Mouse (Mus musculus): ENCODE measurements at regions not wholly inside any gene's neighbourhood (a gene's known extent, or its start where the extent isn't known, plus 50 kb on each side); places are given as distances from the start of the nearest gene placed in this dataset.

- intact Hi-C loops (cut with DNase I), result no loop called here
- Histone ChIP-seq H3K27ac (no peak overlapping the region), H3K4me1 (ENCODE audit: control insufficient read depth, insufficient read depth, low read length) (no peaks in the 10 kb centered on the region), H3K27me3 (ENCODE audit: control insufficient read depth, insufficient read depth, low read length) (no peaks in the 10 kb centered on the region), H3K36me3 (ENCODE audit: control insufficient read depth, insufficient read depth, low read length) (no peaks in the 10 kb centered on the region), H3K4me3 (no peak overlapping the region), H3K9ac (ENCODE audit: low read depth, low read length) (no peak overlapping the region), H3K79me2 (replicated peaks; ENCODE audit: control insufficient read depth, insufficient read depth, low read length) (no peaks in the 10 kb centered on the region)
- 90% methylated on average over 3 of the region's 3 CpGs for WGBS
- DNase-seq, result no peak
- TF ChIP-seq POLR2A (IDR thresholded peaks at IDR 0.05; ENCODE audit: insufficient read depth, low read depth, low read length), result no peak
- TF ChIP-seq CTCF (IDR thresholded peaks at IDR 0.05), result no peak
Measured at GRCm38 (mm10) chr10:23450647-23450979, 100.0 kb upstream of the Eya4 start.

- 70% methylated on average over 19 of the region's 19 CpGs for WGBS
Measured at GRCm38 (mm10) chr10:23449860-23450646, 99.5 kb upstream of the Eya4 start.

GRCm38 (mm10) chr10:23448976-23449859 lies 98.6 kb upstream of the Eya4 start:
- WGBS, result 82% methylated on average over 16 of the region's 16 CpGs
- H3K27me3 ChIP-seq (ENCODE audit: control insufficient read depth, insufficient read depth, low read length), result no peaks in the 10 kb centered on the region
- H3K36me3 ChIP-seq (ENCODE audit: control insufficient read depth, insufficient read depth, low read length), result no peaks in the 10 kb centered on the region
- H3K4me1 ChIP-seq (ENCODE audit: control insufficient read depth, insufficient read depth, low read length), result no peaks in the 10 kb centered on the region
- no peak for TF ChIP-seq POLR2A (IDR thresholded peaks at IDR 0.05; ENCODE audit: insufficient read depth, low read depth, low read length)
- TF ChIP-seq CTCF (IDR thresholded peaks at IDR 0.05), result no peak
- TF ChIP-seq EP300 (IDR thresholded peaks at IDR 0.05; ENCODE audit: insufficient read depth, low read depth, low read length), result no peak
- no peak overlapping the region for H3K27ac ChIP-seq
- no peak for DNase-seq
- H3K79me2 ChIP-seq (replicated peaks; ENCODE audit: control insufficient read depth, insufficient read depth, low read length), result no peaks in the 10 kb centered on the region
- intact Hi-C loops (cut with DNase I), result no loop called here
- no peak overlapping the region for H3K4me3 ChIP-seq
- H3K9ac ChIP-seq (ENCODE audit: low read depth, low read length), result no peak overlapping the region

More at GRCm38 (mm10) chr10:23449860-23450646, 99.5 kb upstream of the Eya4 start:
- no peak for DNase-seq
- Histone ChIP-seq H3K79me2 (replicated peaks; ENCODE audit: control insufficient read depth, insufficient read depth, low read length) (no peaks in the 10 kb centered on the region), H3K36me3 (ENCODE audit: control insufficient read depth, insufficient read depth, low read length) (no peaks in the 10 kb centered on the region), H3K9ac (ENCODE audit: low read depth, low read length) (no peak overlapping the region), H3K4me3 (no peak overlapping the region), H3K4me1 (ENCODE audit: control insufficient read depth, insufficient read depth, low read length) (no peaks in the 10 kb centered on the region), H3K27ac (no peak overlapping the region), H3K27me3 (ENCODE audit: control insufficient read depth, insufficient read depth, low read length) (no peaks in the 10 kb centered on the region)
- intact Hi-C loops (cut with DNase I), result no loop called here
- TF ChIP-seq POLR2A (IDR thresholded peaks at IDR 0.05; ENCODE audit: insufficient read depth, low read depth, low read length) (no peak), CTCF (IDR thresholded peaks at IDR 0.05) (no peak), EP300 (IDR thresholded peaks at IDR 0.05; ENCODE audit: insufficient read depth, low read depth, low read length) (no peak)

GRCm38 (mm10) chr10:23430376-23430775 lies 79.8 kb upstream of the Eya4 start:
- DNase-seq, result no peak
- intact Hi-C loops (cut with DNase I), result no loop called here
- TF ChIP-seq POLR2A (IDR thresholded peaks at IDR 0.05; ENCODE audit: insufficient read depth, low read depth, low read length) (no peak), EP300 (IDR thresholded peaks at IDR 0.05; ENCODE audit: insufficient read depth, low read depth, low read length) (no peak), CTCF (IDR thresholded peaks at IDR 0.05) (no peak)
- Histone ChIP-seq H3K36me3 (ENCODE audit: control insufficient read depth, insufficient read depth, low read length) (no peaks in the 10 kb centered on the region), H3K4me1 (ENCODE audit: control insufficient read depth, insufficient read depth, low read length) (no peaks in the 10 kb centered on the region), H3K27ac (no peak overlapping the region), H3K27me3 (ENCODE audit: control insufficient read depth, insufficient read depth, low read length) (no peaks in the 10 kb centered on the region), H3K79me2 (replicated peaks; ENCODE audit: control insufficient read depth, insufficient read depth, low read length) (no peaks in the 10 kb centered on the region), H3K4me3 (no peak overlapping the region), H3K9ac (ENCODE audit: low read depth, low read length) (no peak overlapping the region)
- 72% methylated on average over 2 of the region's 2 CpGs for WGBS

GRCm38 (mm10) chr10:23413794-23414518 lies 63.4 kb upstream of the Eya4 start:
- H3K27ac ChIP-seq, result no peak overlapping the region
- TF ChIP-seq POLR2A (IDR thresholded peaks at IDR 0.05; ENCODE audit: insufficient read depth, low read depth, low read length), result no peak
- TF ChIP-seq EP300 (IDR thresholded peaks at IDR 0.05; ENCODE audit: insufficient read depth, low read depth, low read length), result no peak
- no peak for TF ChIP-seq CTCF (IDR thresholded peaks at IDR 0.05)
- H3K9ac ChIP-seq (ENCODE audit: low read depth, low read length), result no peak overlapping the region
- no peaks in the 10 kb centered on the region for H3K4me1 ChIP-seq (ENCODE audit: control insufficient read depth, insufficient read depth, low read length)
- no peak for DNase-seq
- no peak overlapping the region for H3K4me3 ChIP-seq
- H3K36me3 ChIP-seq (ENCODE audit: control insufficient read depth, insufficient read depth, low read length), result no peaks in the 10 kb centered on the region
- H3K79me2 ChIP-seq (replicated peaks; ENCODE audit: control insufficient read depth, insufficient read depth, low read length), result no peaks in the 10 kb centered on the region
- intact Hi-C loops (cut with DNase I), result no loop called here
- H3K27me3 ChIP-seq (ENCODE audit: control insufficient read depth, insufficient read depth, low read length), result no peaks in the 10 kb centered on the region
- WGBS, result 75% methylated on average over 7 of the region's 7 CpGs
